Mouse (Mus musculus) layer of hippocampus, adult 18-20 months (tissue): ENCODE measurements around the gene Cadm4. TPM values are rescaled to one million over a fixed set of nuclear protein-coding genes. Genes with fewer than 3 reads are reported as not detected.
A peak's percentile ranks its signal among the peaks of the same experiment; 100 is the strongest.

Experiments used
- DNase-seq, 2 experiments: peaks; one replicate each; pipeline ENCODE4 v3.0.0; 2022; ENCODE audit warnings: low spot score in 2 of 2
- total RNA-seq, 2 experiments: library from RNA; stranded (reverse); gene quantifications; 2 replicates each; pipeline ENCODE4 v1.2.3; 2021

Gene Cadm4
- total RNA-seq, 2 experiments from 2014 or later, result 136 to 141 TPM

- DNase-seq, result peak; percentile 99
These were observed 48.5 kb downstream of the Cadm4 start, which contains the start of gene Irgq for GRCm38 (mm10) chr7:24530062-24530931. Gene Irgq (plus strand): TSS chr7:24530689.

DNA sequence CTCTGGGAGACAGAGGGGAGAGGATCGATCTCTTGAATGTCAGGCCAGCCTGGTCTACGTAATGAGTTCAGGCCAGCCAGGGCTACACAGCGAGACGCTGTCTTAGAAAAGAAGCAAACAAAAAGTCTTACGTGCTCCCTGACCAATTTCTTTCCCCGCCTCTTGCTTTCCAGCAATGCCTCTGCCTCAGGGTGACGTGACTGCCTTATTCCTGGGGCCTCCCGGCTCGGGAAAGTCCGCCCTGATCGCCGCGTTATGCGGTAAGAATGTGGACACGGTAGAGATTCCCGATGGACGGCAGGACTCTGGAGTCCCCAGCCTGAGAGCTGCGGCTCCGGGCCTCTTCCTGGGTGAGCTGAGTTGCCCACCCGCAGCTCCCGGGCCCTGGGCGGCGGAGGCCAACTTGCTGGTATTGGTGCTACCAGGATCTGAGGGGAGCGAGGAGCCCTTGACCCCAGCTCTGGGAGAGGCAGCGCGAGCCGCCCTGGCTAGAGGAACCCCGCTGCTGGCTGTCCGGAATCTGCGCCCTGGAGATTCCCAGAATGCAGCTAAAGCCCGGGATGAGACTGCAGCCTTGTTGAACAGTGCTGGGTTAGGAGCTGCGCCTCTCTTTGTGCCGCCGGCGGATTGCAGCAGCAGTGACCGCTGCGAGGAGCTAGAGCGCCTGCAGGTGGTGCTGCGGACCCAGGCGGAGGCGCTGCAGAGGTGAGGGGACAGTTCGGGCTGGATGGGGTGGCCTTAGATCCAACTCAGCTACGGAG lies 49.6 kb downstream of the Cadm4 start:
- peak; percentile 45 to 76 for DNase-seq

GRCm38 (mm10) chr7:24533031-24533571 lies 51.3 kb downstream of the Cadm4 start:
- no peak for DNase-seq

GRCm38 (mm10) chr7:24533806-24534205 lies 52.0 kb downstream of the Cadm4 start:
- DNase-seq, result no peak

DNA sequence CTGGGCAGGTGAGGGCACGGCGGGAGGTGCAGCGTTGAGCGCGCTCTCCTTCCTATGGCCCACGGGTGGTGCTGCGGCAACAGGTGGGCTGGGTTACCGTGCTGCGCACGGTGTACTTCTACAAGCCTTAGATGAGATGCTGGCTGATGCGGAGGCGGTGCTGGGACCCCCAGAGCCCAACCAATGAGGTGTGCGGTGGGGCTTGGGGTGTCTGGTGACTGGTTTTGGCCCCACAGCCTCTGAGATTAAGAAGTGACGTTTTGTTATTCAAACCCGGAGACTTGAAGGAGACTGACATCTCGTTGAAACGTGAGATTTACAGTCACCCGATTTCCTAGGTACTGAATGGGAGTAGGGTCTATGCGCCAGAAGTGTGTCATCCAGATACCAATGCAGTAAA lies 52.5 kb downstream of the Cadm4 start:
- DNase-seq, result no peak

DNA sequence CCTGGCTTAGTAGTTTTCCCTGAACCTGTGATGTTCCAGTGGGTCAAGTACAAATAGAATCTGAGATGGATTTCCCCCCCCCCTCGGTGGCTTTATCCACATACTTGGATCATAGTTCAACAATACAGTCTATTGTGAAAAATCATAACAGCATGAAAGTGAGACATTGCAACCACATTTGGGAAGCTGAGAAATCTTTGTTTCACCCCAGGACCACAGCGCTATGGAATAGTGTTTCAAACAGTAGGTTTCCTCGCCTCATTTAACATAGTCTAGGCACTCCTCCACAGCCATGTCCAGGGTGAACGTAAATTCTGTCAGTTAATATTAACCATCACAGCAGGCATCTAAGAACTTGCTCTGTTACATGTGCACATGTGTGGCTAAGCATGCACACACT lies 55.3 kb downstream of the Cadm4 start:
- no peak for DNase-seq

GRCm38 (mm10) chr7:24537591-24537990 lies 55.8 kb downstream of the Cadm4 start:
- DNase-seq, result no peak

DNA sequence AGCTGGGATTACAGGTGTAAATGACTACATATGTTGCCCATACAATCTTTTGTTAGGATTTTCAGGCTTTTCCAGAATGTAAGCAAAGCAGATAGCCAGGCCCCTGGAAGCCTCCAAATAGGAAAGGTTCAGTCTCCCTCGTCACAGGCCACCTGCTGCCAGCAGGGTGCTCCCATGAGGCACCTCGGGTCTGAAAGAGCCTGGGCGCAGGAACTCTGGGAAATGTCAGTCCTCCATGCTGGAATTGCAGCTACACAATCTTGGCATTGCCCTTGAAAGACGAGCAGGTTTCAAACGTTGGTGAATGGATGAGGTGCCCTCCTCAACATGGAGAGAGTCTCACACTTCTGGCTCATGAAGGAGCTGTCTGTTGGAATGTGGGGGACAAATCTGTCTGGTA lies 56.3 kb downstream of the Cadm4 start:
- DNase-seq, result peak in 1 of 2 experiments; percentile 46

DNA sequence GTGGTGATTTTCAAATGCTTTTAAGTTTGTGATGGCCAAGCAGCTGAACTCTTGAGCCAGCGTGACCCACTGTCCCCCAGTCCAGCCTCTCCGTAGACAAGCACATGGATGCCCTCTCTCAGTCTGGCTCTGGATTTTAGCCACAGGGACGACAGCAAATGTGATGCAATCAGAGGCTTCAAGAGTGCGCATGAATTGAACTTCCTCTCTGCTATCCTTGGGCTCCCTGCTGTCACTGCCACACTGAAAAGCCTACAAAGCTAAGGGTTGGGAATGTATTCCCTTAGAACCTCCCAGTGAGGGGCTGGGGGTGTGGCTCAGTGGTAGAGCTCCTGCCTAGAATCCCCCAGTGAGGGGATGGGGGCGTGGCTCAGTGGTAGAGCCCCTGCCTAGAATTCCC lies 56.9 kb downstream of the Cadm4 start:
- no peak for DNase-seq

DNA sequence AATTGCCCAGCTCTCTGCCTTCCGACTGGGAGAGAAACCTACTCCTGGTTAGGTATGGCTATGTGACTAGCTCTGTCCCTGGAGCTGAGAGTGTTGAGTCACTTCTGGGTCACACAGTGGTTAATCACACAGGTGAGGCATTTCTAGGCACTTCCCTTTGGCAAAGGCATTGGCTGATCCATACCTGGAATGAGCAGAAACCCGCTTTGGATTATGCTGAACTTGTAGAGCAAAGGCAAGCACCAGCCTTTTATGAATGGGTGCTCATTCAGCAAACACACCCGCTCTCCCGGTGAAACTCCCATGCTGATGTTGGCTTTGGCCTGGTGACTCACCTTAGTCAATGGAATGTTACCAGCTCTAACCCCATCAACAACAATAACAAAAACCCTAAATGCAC lies 57.9 kb downstream of the Cadm4 start:
- no peak for DNase-seq

DNA sequence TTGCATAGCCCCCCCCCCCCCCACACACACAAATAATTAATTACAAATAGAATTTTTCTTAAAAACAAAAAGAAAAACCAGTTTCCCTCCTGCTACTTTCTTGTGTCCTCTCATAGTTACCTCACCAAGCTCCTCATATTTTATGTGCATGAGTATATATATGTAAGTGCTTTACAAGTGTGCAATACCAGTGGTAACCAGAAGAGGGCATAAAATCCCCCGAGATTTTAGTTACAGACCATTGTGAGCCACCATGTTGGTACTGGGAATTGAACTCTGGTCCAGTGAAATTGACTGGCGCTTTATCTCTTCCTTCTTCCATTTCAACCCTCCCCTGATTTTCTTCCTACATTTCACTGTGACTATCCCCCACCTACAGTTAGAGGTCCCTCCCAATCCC lies 62.7 kb downstream of the Cadm4 start:
- no peak for DNase-seq

DNA sequence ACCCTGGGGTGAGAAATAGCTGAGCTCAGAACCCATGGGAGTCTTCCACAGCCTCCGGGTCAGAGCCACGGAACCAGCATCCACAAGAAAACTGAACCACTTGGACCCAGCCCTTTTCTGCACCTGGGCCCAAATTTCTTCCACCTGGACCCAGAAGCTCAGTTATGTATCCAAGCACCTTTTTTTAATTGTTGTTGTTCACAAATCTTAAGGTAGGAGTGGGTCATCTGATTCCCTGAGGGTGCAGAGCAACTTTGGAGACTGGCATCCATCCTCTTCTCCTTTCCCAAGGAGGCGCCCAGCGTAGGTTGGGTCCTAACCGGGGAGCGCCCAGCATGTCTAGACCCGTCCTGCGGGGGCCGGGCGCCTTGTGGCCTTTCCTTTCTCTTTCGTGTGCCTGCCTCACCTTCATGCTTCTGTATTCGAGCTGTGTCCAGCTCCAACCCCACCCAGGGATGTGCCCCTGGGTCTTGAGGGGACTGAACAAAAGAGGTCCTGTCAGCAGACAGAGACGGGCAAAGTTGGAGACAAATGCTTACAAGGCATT lies 64.3 kb downstream of the Cadm4 start, which contains the start of the genes Pinlyp and Xrcc1:
Pinlyp (minus strand) TSS at position 51 of the 547 bp plus-strand sequence.
Xrcc1 (plus strand) TSS at position 222 of the 547 bp plus-strand sequence.
- no peak for DNase-seq

DNA sequence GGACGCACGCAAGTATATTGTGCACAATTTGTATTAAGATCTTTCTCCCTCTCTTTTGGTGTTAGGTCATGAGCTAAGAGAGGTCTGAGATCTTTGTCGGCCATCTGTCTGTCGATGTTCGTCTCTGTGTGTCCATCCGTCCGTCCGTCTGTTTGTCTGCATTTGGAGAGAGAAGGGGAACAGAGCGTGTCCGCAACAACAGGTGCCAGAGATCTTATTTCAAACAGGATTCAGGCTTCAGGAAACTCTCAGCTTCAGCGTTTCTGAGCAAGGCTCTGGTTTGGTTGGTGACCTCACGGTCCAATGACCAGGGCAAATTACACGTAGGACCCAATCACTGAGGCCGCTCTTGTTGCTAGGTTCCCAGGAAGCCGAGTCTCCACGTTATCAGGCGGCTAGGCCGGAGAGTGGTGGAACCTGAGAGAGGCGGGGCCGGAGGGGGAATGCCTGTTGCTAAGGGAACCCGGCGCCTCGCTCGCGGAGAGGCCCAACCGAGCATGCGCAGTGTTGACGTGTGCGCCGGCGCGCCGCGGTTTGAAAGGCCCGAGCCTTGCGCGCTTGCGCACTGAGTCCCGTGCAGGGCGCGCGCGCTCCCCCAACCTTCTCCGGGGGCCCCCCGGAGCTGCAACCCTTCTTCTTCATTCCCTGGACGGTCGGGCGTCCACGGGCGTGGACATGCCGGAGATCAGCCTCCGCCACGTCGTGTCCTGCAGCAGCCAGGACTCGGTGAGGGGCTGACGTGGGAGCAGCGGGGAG lies 65.0 kb downstream of the Cadm4 start:
- DNase-seq, result peak; percentile 99

DNA sequence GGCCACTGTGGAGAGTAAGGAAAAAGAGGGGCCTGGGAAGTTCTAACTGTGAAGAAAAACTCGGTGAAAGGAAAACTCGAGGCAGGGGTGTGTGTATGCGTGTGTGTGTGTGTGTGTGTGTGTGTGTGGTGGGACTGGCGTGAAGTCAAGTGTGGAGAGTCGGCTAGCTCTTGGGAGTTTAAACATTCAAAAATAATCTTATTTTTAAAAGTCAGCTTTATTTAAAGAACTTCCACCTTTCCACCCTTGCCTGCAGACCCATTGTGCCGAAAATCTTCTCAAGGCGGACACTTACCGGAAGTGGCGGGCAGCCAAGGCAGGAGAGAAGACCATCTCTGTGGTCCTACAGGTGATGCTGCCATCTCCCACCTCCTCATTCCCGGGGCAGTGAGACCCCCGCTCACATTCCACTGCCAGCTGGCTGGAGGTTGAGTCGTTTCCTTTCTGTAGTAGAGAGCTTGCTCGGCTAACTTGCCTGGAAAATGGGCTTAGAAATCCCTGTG lies 65.8 kb downstream of the Cadm4 start:
- DNase-seq, result no peak

- no peak for DNase-seq
These were observed 70.3 kb downstream of the Cadm4 start for GRCm38 (mm10) chr7:24551985-24552759.

Other genes starting within 250 kb of the Cadm4 start
- 1 to 10 TPM; 9.2 to 10.0 TPM for gene Zfp109, start 244.5 kb upstream of the Cadm4 start, total RNA-seq
- 1 to 10 TPM; 8.0 TPM for gene Zfp108, start 227.2 kb upstream of the Cadm4 start, total RNA-seq
- 10 to 100 TPM; 13.4 to 14.4 TPM for gene Zfp93, start 211.6 kb upstream of the Cadm4 start, total RNA-seq
- gene Zfp61, start 180.8 kb upstream of the Cadm4 start, total RNA-seq, result 10 to 100 TPM; 19.8 to 24.9 TPM
- 10 to 100 TPM; 12.1 to 12.7 TPM for gene Zfp94, start 165.4 kb upstream of the Cadm4 start, total RNA-seq
- not detected for gene Tescl, start 148.1 kb upstream of the Cadm4 start, total RNA-seq
- not detected for gene Lypd5, start 132.8 kb upstream of the Cadm4 start, total RNA-seq
- gene Kcnn4, start 111.8 kb upstream of the Cadm4 start, total RNA-seq, result under 1 TPM; 0.36 to 0.72 TPM
- 10 to 100 TPM; 33.2 to 34.8 TPM for gene Smg9, start 82.4 kb upstream of the Cadm4 start, total RNA-seq
- not detected for gene Irgc1, start 29.7 kb upstream of the Cadm4 start, total RNA-seq
- under 1 TPM; 0.54 to 0.91 TPM for gene Plaur, start 19.5 kb upstream of the Cadm4 start, total RNA-seq
- 10 to 100 TPM; 40.0 to 45.4 TPM for gene Zfp428, start 25.0 kb downstream of the Cadm4 start, total RNA-seq
- not detected for gene AC161166.1, start 30.4 kb downstream of the Cadm4 start, total RNA-seq
- gene Irgq, start 48.7 kb downstream of the Cadm4 start, total RNA-seq, result 10 to 100 TPM; 62.1 to 63.3 TPM
- gene Pinlyp, start 64.1 kb downstream of the Cadm4 start, total RNA-seq, result not detected
- gene Xrcc1, start 64.3 kb downstream of the Cadm4 start, total RNA-seq, result 10 to 100 TPM; 36.8 to 43.4 TPM
- gene Ethe1, start 105.5 kb downstream of the Cadm4 start, total RNA-seq, result 10 to 100 TPM; 11.8 to 13.3 TPM
- gene Zfp575, start 105.6 kb downstream of the Cadm4 start, total RNA-seq, result 1 to 10 TPM; 5.7 TPM
- gene Phldb3, start 128.7 kb downstream of the Cadm4 start, total RNA-seq, result under 1 TPM; 0.17 to 0.63 TPM
- gene Lypd3, start 154.5 kb downstream of the Cadm4 start, total RNA-seq, result 1 to 10 TPM in 1 of 2 experiments, under 1 TPM in 1; 0.57 to 1.3 TPM
- not detected for gene Tex101, start 194.7 kb downstream of the Cadm4 start, total RNA-seq
- not detected for gene BC049730, start 227.2 kb downstream of the Cadm4 start, total RNA-seq
- gene Gm4763, start 244.9 kb downstream of the Cadm4 start, total RNA-seq, result not detected